Mouse (Mus musculus): ENCODE data around the gene Cfap97d1.

- no peak for TF ChIP-seq CTCF (IDR thresholded peaks at IDR 0.05; ENCODE audit: low read depth)
- no peak for TF ChIP-seq EP300 (IDR thresholded peaks at IDR 0.05; ENCODE audit: low read depth)
Observed at GRCm38 (mm10) chr11:102008372-102008771, 24.3 kb downstream of the Cfap97d1 start.

All from liver, postnatal 0 days (tissue).